Mouse (Mus musculus) brain, adult 2 months (tissue): ENCODE data around the gene Sycp2.

Experiments used
- DNase-seq: peaks from one replicate; pipeline ENCODE4 v3.0.0; 2011; ENCODE audit warnings: low read depth, low spot score

Sycp2 gene

GRCm38 (mm10) chr2:178303453-178304187 is 103.9 kb downstream of the Sycp2 start:
- peak; percentile 79 for DNase-seq
